Mouse (Mus musculus) cerebral cortex, adult 2 months (tissue): ENCODE measurements around the gene Nt5e.

Experiments used
- WGBS: fragments of 180-500 bp; shearing (Covaris S2); methylation state at CpG from one replicate; pipeline ENCODE4 v1.1.7; 2018; 5-methylcytosine and 5-hydroxymethylcytosine counted together

Gene Nt5e

GRCm38 (mm10) chr9:88346857-88347256 lies 19.9 kb downstream of the Nt5e start:
- WGBS: 27% methylated on average over 5 of the region's 5 CpGs

GRCm38 (mm10) chr9:88348623-88349022 lies 21.6 kb downstream of the Nt5e start:
- WGBS: 91% methylated on average over 6 of the region's 6 CpGs

- WGBS: 84% methylated on average over 1 of the region's 1 CpGs
These were observed 23.3 kb downstream of the Nt5e start for GRCm38 (mm10) chr9:88350317-88350716.

- WGBS: 61% methylated on average over 3 of the region's 3 CpGs
These were observed 24.2 kb downstream of the Nt5e start for GRCm38 (mm10) chr9:88351163-88351562.

- WGBS: 59% methylated on average over 6 of the region's 6 CpGs
These were observed 25.7 kb downstream of the Nt5e start for GRCm38 (mm10) chr9:88352741-88353140.

- 74% methylated on average over 7 of the region's 7 CpGs for WGBS
These were observed 26.5 kb downstream of the Nt5e start for GRCm38 (mm10) chr9:88353459-88353858.

GRCm38 (mm10) chr9:88357173-88357572 lies 30.2 kb downstream of the Nt5e start:
- whole genome bisulfite sequencing: 70% methylated on average over 3 of the region's 3 CpGs

GRCm38 (mm10) chr9:88359140-88359539 lies 32.1 kb downstream of the Nt5e start:
- WGBS: 82% methylated on average over 2 of the region's 2 CpGs

- 73% methylated on average over 14 of the region's 14 CpGs for WGBS
These were observed 34.4 kb downstream of the Nt5e start for GRCm38 (mm10) chr9:88361211-88361909.

- WGBS: 18% methylated on average over 5 of the region's 5 CpGs
These were observed 35.3 kb downstream of the Nt5e start for GRCm38 (mm10) chr9:88362055-88362850.

- 71% methylated on average over 3 of the region's 3 CpGs for WGBS
These were observed 36.1 kb downstream of the Nt5e start for GRCm38 (mm10) chr9:88363102-88363501.

GRCm38 (mm10) chr9:88366308-88366707 lies 39.3 kb downstream of the Nt5e start:
- WGBS: 77% methylated on average over 4 of the region's 4 CpGs

- 98% methylated on average over 4 of the region's 4 CpGs for WGBS
These were observed 39.8 kb downstream of the Nt5e start for GRCm38 (mm10) chr9:88366819-88367218.

GRCm38 (mm10) chr9:88367322-88367721 lies 40.3 kb downstream of the Nt5e start:
- 88% methylated on average over 5 of the region's 5 CpGs for WGBS

- 48% methylated on average over 1 of the region's 1 CpGs for WGBS
These were observed 40.8 kb downstream of the Nt5e start for GRCm38 (mm10) chr9:88367751-88368150.

- 85% methylated on average over 5 of the region's 5 CpGs for WGBS
These were observed 41.5 kb downstream of the Nt5e start for GRCm38 (mm10) chr9:88368476-88368875.

GRCm38 (mm10) chr9:88369666-88370065 lies 42.7 kb downstream of the Nt5e start:
- WGBS: 58% methylated on average over 2 of the region's 2 CpGs

GRCm38 (mm10) chr9:88371201-88371600 lies 44.2 kb downstream of the Nt5e start:
- WGBS: 93% methylated on average over 2 of the region's 2 CpGs

GRCm38 (mm10) chr9:88373001-88373400 lies 46.0 kb downstream of the Nt5e start:
- 47% methylated on average over 2 of the region's 2 CpGs for WGBS

- WGBS: 69% methylated on average over 5 of the region's 5 CpGs
These were observed 50.5 kb downstream of the Nt5e start for GRCm38 (mm10) chr9:88377483-88377882.

- WGBS: 74% methylated on average over 3 of the region's 3 CpGs
These were observed 52.1 kb downstream of the Nt5e start for GRCm38 (mm10) chr9:88379057-88379456.

GRCm38 (mm10) chr9:88380076-88380475 lies 53.1 kb downstream of the Nt5e start:
- 62% methylated on average over 7 of the region's 7 CpGs for WGBS

GRCm38 (mm10) chr9:88380542-88380941 lies 53.5 kb downstream of the Nt5e start:
- WGBS: 90% methylated on average over 1 of the region's 1 CpGs
